Mouse (Mus musculus): ENCODE data around the gene Plekha1.

GRCm38 (mm10) chr7:130935793-130936471 is 70.4 kb downstream of the Plekha1 start, which contains the start of gene Htra1:
- no peak for TF ChIP-seq CTCF (IDR thresholded peaks at IDR 0.05; ENCODE audit: extremely low read depth, insufficient read depth, low read length)
- TF ChIP-seq POLR2A (IDR thresholded peaks at IDR 0.05; ENCODE audit: extremely low read depth, insufficient read depth, low read length) = peak; percentile 78
